Mouse (Mus musculus): ENCODE results near the gene Gm11639.

The Gm11639 gene

GRCm38 (mm10) chr11:104685548-104685947 lies at the start of gene Gm11639:
Gm11639 (plus strand) TSS chr11:104685707.
- DNase-seq (ENCODE audit: low spot score), result peak; percentile 77

GRCm38 (mm10) chr11:104637010-104637409 lies 48.5 kb upstream of the Gm11639 start:
- no peak for DNase-seq (ENCODE audit: low spot score)

- no peak for DNase-seq (ENCODE audit: low spot score)
Measured at GRCm38 (mm10) chr11:104638006-104638405, 47.5 kb upstream of the Gm11639 start.

- DNase-seq (ENCODE audit: low spot score), result no peak
Measured at GRCm38 (mm10) chr11:104638906-104639305, 46.6 kb upstream of the Gm11639 start.

GRCm38 (mm10) chr11:104639634-104640033 lies 45.9 kb upstream of the Gm11639 start:
- no peak for DNase-seq (ENCODE audit: low spot score)

- no peak for DNase-seq (ENCODE audit: low spot score)
Measured at GRCm38 (mm10) chr11:104640894-104641293, 44.6 kb upstream of the Gm11639 start.

GRCm38 (mm10) chr11:104643236-104643635 lies 42.3 kb upstream of the Gm11639 start:
- no peak for DNase-seq (ENCODE audit: low spot score)

GRCm38 (mm10) chr11:104645402-104645801 lies 40.1 kb upstream of the Gm11639 start:
- DNase-seq (ENCODE audit: low spot score), result no peak

- no peak for DNase-seq (ENCODE audit: low spot score)
Measured at GRCm38 (mm10) chr11:104646173-104646572, 39.3 kb upstream of the Gm11639 start.

- no peak for DNase-seq (ENCODE audit: low spot score)
Measured at GRCm38 (mm10) chr11:104646611-104647010, 38.9 kb upstream of the Gm11639 start.

GRCm38 (mm10) chr11:104647188-104647867 lies 38.2 kb upstream of the Gm11639 start:
- no peak for DNase-seq (ENCODE audit: low spot score)

- DNase-seq (ENCODE audit: low spot score), result peak; percentile 74
Measured at GRCm38 (mm10) chr11:104648571-104648970, 36.9 kb upstream of the Gm11639 start.

- DNase-seq (ENCODE audit: low spot score), result no peak
Measured at GRCm38 (mm10) chr11:104660599-104660998, 24.9 kb upstream of the Gm11639 start.

- no peak for DNase-seq (ENCODE audit: low spot score)
Measured at GRCm38 (mm10) chr11:104661106-104661505, 24.4 kb upstream of the Gm11639 start.

- DNase-seq (ENCODE audit: low spot score), result no peak
Measured at GRCm38 (mm10) chr11:104661531-104662205, 23.8 kb upstream of the Gm11639 start.

- DNase-seq (ENCODE audit: low spot score), result no peak
Measured at GRCm38 (mm10) chr11:104662573-104662972, 22.9 kb upstream of the Gm11639 start.

GRCm38 (mm10) chr11:104663241-104663877 lies 22.1 kb upstream of the Gm11639 start:
- DNase-seq (ENCODE audit: low spot score), result no peak

GRCm38 (mm10) chr11:104663878-104664261 lies 21.6 kb upstream of the Gm11639 start:
- DNase-seq (ENCODE audit: low spot score), result no peak

- DNase-seq (ENCODE audit: low spot score), result no peak
Measured at GRCm38 (mm10) chr11:104664441-104664840, 21.1 kb upstream of the Gm11639 start.

GRCm38 (mm10) chr11:104667399-104667798 lies 18.1 kb upstream of the Gm11639 start:
- DNase-seq (ENCODE audit: low spot score), result no peak

- DNase-seq (ENCODE audit: low spot score), result no peak
Measured at GRCm38 (mm10) chr11:104673412-104673811, 12.1 kb upstream of the Gm11639 start.

- no peak for DNase-seq (ENCODE audit: low spot score)
Measured at GRCm38 (mm10) chr11:104674768-104675167, 10.7 kb upstream of the Gm11639 start.

- no peak for DNase-seq (ENCODE audit: low spot score)
Measured at GRCm38 (mm10) chr11:104693235-104693634, 7.7 kb downstream of the Gm11639 start.
